Mouse (Mus musculus) stomach, embryonic 16.5 days (tissue): Measurements from ENCODE around the gene Zfp599. TPM values are rescaled to one million over a fixed set of nuclear protein-coding genes. Genes with fewer than 3 reads are reported as not detected.
"Not testable (repeated sequence)": the region's sequence is repeated elsewhere in the genome, so short reads cannot be mapped to it uniquely, and the experiment has no call there.

Experiments
- ATAC-seq: fragments of 200-750 bp; cut with Nextera tagmentation; 2 replicates; pipeline ENCODE4 v1.8.0; 2017; ENCODE audit warnings: moderate number of reproducible peaks, moderate TSS enrichment; ENCODE audit not compliant: insufficient read depth, low FRiP score
- H3K27ac ChIP-seq: fragments of 300-500 bp; sonication (generic); 2 replicates; pipeline ENCODE4 v1.5.1; 2014; ENCODE audit warnings: low read length
- H3K27me3 ChIP-seq: fragments of 300-500 bp; sonication (generic); 2 replicates; pipeline ENCODE4 v1.6.1; 2014; ENCODE audit warnings: low read length, control low read depth, mixed read lengths; ENCODE audit not compliant: control insufficient read depth, insufficient read depth
- H3K36me3 ChIP-seq: fragments of 300-500 bp; sonication (generic); 2 replicates; pipeline ENCODE4 v1.6.1; 2014; ENCODE audit warnings: low read length; ENCODE audit not compliant: control insufficient read depth, insufficient read depth
- H3K4me1 ChIP-seq: fragments of 300-500 bp; sonication (generic); 2 replicates; pipeline ENCODE4 v1.6.1; 2014; ENCODE audit warnings: low read length, control low read depth, mixed read lengths; ENCODE audit not compliant: control insufficient read depth, insufficient read depth
- H3K4me2 ChIP-seq: fragments of 300-500 bp; sonication (generic); 2 replicates; pipeline ENCODE4 v1.6.1; 2014; ENCODE audit warnings: low read depth, low read length, mixed read lengths
- H3K4me3 ChIP-seq: fragments of 300-500 bp; sonication (generic); replicated peaks from 2 replicates; pipeline ENCODE4 v1.5.1; 2014; ENCODE audit warnings: mild to moderate bottlenecking, low read length
- H3K9ac ChIP-seq: fragments of 300-500 bp; sonication (generic); 2 replicates; pipeline ENCODE4 v1.6.1; 2014; ENCODE audit warnings: low read length
- H3K9me3 ChIP-seq: fragments of 300-500 bp; sonication (generic); replicated peaks from 2 replicates; pipeline ENCODE4 v1.6.1; 2016; ENCODE audit warnings: low read length, control low read depth; ENCODE audit not compliant: control insufficient read depth
- WGBS: fragments of 180-500 bp; shearing (Covaris S2); extraction: QIAGEN DNeasy Blood & Tissue Kit; methylation state at CpG from one replicate; pipeline ENCODE4 v1.1.7; 2014; 5-methylcytosine and 5-hydroxymethylcytosine counted together
- polyA plus RNA-seq: library from polyadenylated mRNA; unstranded; fragments of >200 nt; fragmentation: Nextera tagmentation; extraction: Ambion mirVana; gene quantifications from 2 replicates; pipeline ENCODE4 v1.2.1, GENCODE M21; 2015

Zfp599 gene
- polyA plus RNA-seq, 1 experiment from 2014 or later: 2.7 TPM

GRCm38 (mm10) chr9:22226846-22227245 is 32.8 kb downstream of the Zfp599 start:
- 55% methylated on average over 15 of the region's 15 CpGs for WGBS
- Histone ChIP-seq H3K9ac (no peak overlapping the region), H3K9me3 (no peaks in the 10 kb centered on the region), H3K36me3 (0 out of 2 replicates have a peak, but pooled peaks cover 4% of the 10 kb centered on the region), H3K4me2 (peak overlapping the region; percentile 65), H3K4me1 (no peaks in the 10 kb centered on the region), H3K27ac (peak overlapping the region; percentile 81), H3K4me3 (peak overlapping the region; percentile 31), H3K27me3 (no peaks in the 10 kb centered on the region)
- no peak for ATAC-seq

DNA sequence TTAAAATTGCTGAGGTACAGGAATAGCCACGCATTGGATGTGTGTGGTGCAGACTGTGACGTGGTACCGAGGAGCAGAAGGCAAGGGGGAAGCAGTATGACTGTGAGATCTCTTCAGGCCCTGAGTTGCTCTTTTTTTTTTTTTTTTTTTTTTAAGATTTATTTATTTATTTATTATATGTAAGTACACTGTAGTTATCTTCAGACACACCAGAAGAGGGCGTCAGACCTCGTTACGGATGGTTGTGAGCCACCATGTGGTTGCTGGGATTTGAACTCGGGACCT is 33.4 kb downstream of the Zfp599 start:
- H3K4me1 ChIP-seq, ATAC-seq, H3K27me3 ChIP-seq, H3K9me3 ChIP-seq, H3K36me3 ChIP-seq: not testable (repeated sequence)
- H3K4me2 ChIP-seq: peak overlapping the region; percentile 65
- WGBS: 58% methylated on average over 7 of the region's 7 CpGs
- H3K9ac ChIP-seq: peak overlapping the region; percentile 82
- H3K4me3 ChIP-seq: peak overlapping the region; percentile 60
- peak overlapping the region; percentile 81 for H3K27ac ChIP-seq

DNA sequence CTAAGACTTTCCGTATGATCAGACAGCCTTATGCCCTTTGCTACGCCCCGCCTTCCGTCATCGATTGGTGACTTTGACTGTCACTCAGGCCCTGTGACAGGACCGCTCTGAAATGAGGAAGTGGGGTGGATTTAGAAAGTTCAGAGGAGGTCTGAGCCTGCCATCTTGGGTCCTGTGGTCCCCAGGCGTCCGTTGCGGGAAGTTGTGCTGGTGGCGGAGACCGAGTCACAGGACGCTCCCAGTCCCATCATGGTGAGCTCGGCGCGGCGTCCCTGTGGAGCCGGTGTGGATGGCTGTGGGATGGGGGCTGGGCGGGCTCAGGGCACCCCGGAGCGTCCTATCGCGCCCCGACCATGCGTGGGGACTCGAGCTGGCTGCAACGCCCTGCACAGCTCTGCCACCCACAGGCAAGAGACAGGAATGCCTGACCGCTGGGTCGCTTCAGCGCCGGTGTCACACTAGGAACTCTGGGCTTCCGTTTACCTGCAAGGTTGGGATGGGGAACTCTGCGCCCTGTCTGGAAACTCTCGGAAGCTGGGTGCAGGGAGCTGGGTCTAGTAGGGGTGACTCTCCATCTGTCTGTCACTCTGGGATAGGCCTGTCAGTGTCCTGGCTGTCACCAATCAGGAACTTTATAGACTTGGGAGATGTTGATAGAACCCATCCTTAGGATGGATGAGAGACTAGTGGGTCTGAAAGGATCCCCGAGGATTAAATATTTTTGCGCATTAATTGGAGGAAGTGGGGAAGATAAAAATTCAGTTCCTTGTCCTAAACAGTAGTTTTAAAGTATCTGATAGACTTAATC is 33.9 kb downstream of the Zfp599 start, which contains the start of gene Zfp809:
Gene Zfp809, plus strand, starts transcription at position 134 of the 808 bp plus-strand sequence.
- no peaks in the 10 kb centered on the region for H3K9me3 ChIP-seq
- peak within 1 kb of the TSS; percentile 93 for H3K27ac ChIP-seq
- peak within 1 kb of the TSS; percentile 65 for H3K4me2 ChIP-seq
- H3K36me3 ChIP-seq: 0 out of 2 replicates have a peak, but pooled peaks cover 4% of the 10 kb centered on the region
- H3K4me1 ChIP-seq: no peaks in the 10 kb centered on the region
- WGBS: 1% methylated on average over 35 of the region's 35 CpGs
- no peaks in the 10 kb centered on the region for H3K27me3 ChIP-seq
- peak; percentile 98 for ATAC-seq
- peak within 1 kb of the TSS; percentile 60 for H3K4me3 ChIP-seq
- peak within 1 kb of the TSS; percentile 82 for H3K9ac ChIP-seq

DNA sequence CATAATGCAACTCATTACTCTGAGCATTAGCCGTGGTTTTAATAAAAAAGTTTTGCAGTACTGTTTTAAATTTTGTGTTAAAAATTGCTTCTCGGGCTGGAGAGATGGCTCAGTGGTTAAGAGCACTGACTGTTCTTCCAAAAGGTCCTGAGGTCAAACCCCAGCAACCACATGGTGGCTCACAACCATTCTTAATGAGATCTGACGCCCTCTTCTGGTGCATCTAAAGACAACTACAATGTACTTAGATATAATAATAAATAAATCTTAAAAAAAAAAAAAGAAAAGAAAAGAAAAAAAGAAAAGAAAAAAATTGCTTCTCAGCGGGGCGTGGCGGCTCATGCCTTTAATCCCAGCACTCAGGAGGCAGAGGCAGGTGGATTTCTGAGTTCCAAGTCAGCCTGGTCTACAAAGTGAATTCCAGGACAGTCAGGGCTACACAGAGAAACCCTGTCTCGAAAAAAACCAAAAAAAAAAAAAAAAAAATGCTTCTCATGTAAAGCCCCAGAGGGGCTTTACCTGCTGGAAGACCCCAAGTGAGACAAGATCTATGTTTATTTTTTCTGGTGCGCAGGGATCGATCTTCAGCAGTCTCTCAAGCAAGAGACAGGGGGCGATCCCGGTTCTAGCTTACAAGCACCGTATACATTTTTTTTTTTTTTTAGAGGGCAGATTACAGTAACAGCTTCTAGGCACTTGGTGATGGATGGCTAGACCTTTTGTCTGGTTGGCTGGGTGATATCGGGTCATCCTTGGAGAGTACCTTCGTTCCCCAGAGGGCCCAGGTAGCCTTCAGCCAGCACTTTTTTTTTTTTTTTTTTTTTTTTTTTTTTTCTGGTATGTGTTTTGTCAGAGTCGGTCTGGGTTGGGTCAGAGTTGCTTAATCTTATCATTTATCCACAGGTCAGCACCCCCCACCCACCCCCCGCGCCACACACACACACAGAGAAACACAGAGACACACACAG is 34.9 kb downstream of the Zfp599 start:
- H3K36me3 ChIP-seq: 0 out of 2 replicates have a peak, but pooled peaks cover 4% of the 10 kb centered on the region
- peak overlapping the region; percentile 93 for H3K27ac ChIP-seq
- peak overlapping the region; percentile 60 for H3K4me3 ChIP-seq
- WGBS: 28% methylated on average over 17 of the region's 17 CpGs
- H3K9ac ChIP-seq: peak overlapping the region; percentile 82
- H3K9me3 ChIP-seq: no peaks in the 10 kb centered on the region
- peak overlapping the region; percentile 65 for H3K4me2 ChIP-seq
- peak; percentile 37; the same call in 1 of the 2 replicates for ATAC-seq
- no peaks in the 10 kb centered on the region for H3K4me1 ChIP-seq
- H3K27me3 ChIP-seq: no peaks in the 10 kb centered on the region

DNA sequence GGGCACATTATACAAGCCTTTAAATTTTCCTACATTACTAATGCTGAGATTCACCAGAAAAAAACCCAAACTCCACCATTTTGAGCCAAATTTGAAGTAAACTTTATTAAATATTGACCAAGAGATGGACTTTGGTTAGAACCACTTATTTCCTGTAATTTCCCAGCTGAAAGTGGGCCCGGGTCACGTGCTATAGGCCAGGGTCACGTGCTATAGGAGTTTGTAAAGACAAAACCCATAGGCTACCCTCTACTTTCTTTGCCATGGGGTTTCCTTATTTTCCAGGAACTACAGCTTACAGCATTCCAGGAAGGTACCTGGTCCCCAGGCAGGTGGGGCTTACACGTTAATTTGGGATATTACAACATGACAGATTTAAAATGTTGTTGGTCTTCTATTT is 35.6 kb downstream of the Zfp599 start:
- H3K4me2 ChIP-seq: no peak overlapping the region
- H3K36me3 ChIP-seq: no peaks in the 10 kb centered on the region
- 89% methylated on average over 4 of the region's 4 CpGs for WGBS
- no peak for ATAC-seq
- H3K27ac ChIP-seq: no peak overlapping the region
- no peaks in the 10 kb centered on the region for H3K4me1 ChIP-seq
- no peaks in the 10 kb centered on the region for H3K27me3 ChIP-seq
- no peak overlapping the region for H3K9ac ChIP-seq
- no peaks in the 10 kb centered on the region for H3K9me3 ChIP-seq
- no peak overlapping the region for H3K4me3 ChIP-seq

DNA sequence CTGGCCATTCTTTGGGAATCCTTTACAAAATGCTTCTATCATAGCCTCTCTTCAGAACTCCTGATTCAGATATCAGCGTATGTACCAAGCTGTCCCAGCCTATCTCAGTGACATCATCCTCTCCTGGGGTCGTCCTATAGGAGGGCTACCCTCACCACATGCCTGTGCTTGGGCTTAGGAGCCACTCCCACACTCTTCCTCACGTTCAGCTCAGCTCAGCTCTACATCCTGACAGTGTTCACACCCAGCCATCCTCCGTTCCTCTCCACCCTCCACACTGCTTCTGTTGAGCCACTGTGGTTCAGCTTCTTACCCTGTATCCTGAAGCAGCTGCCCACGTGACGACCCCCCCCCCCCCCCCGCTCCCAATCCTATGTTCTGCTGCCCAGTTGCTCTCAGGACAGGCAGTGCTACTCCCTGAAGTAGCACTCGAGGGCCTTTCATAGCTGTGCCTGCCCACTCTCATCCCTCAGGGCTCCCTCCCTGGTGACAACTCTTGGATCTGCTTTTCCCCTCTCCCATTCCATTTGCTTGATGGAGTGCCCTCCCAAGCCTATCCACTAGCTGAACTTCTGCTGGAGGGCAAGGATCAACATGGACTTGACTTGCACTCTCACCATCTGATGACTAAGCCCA is 41.7 kb downstream of the Zfp599 start:
- no peak overlapping the region for H3K9ac ChIP-seq
- 44% methylated on average over 8 of the region's 8 CpGs for WGBS
- no peak for ATAC-seq
- no peaks in the 10 kb centered on the region for H3K27me3 ChIP-seq
- H3K4me2 ChIP-seq: no peak overlapping the region
- no peaks in the 10 kb centered on the region for H3K4me1 ChIP-seq
- no peak overlapping the region for H3K27ac ChIP-seq
- H3K4me3 ChIP-seq: no peak overlapping the region
- no peaks in the 10 kb centered on the region for H3K36me3 ChIP-seq
- H3K9me3 ChIP-seq: no peaks in the 10 kb centered on the region

DNA sequence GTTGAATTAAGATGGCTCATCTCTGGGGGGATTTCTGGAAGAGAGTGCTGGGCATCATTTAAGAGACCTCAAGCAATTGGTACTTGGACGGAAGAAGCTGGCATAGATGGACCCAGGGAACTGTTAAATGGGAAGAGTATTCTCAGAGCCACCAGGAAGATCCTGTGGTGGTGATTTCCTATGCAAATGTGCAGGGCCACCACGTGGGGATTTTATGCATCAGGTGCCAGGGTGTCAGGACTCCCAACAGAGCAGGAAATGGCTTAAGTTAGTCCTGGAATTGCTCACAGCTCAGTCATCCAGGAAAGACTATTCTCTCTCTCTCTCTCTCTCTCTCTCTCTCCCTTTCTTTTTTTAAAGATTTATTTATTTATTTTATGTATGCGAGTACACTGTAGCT is 43.0 kb downstream of the Zfp599 start:
- no peak overlapping the region for H3K4me2 ChIP-seq
- no peak overlapping the region for H3K9ac ChIP-seq
- no peak overlapping the region for H3K4me3 ChIP-seq
- 49% methylated on average over 3 of the region's 3 CpGs for WGBS
- no peaks in the 10 kb centered on the region for H3K27me3 ChIP-seq
- no peaks in the 10 kb centered on the region for H3K36me3 ChIP-seq
- no peaks in the 10 kb centered on the region for H3K4me1 ChIP-seq
- no peak overlapping the region for H3K27ac ChIP-seq
- no peak for ATAC-seq
- H3K9me3 ChIP-seq: no peaks in the 10 kb centered on the region

GRCm38 (mm10) chr9:22214549-22214948 is 45.1 kb downstream of the Zfp599 start:
- no peaks in the 10 kb centered on the region for H3K27me3 ChIP-seq
- ATAC-seq: no peak
- WGBS: 69% methylated on average over 2 of the region's 2 CpGs
- peak overlapping the region; percentile 90; the same call in 1 of the 2 replicates for H3K27ac ChIP-seq
- no peaks in the 10 kb centered on the region for H3K9me3 ChIP-seq
- no peak overlapping the region for H3K4me3 ChIP-seq
- H3K4me1 ChIP-seq: no peaks in the 10 kb centered on the region
- no peak overlapping the region for H3K4me2 ChIP-seq
- no peaks in the 10 kb centered on the region for H3K36me3 ChIP-seq
- no peak overlapping the region for H3K9ac ChIP-seq
